Mouse (Mus musculus) CH12.LX (cell line): ENCODE measurements around the gene Galnt9.

Source experiments
- BHLHE40 ChIP-seq: IDR thresholded peaks from 2 replicates; pipeline ENCODE4 v1.6.1; 2011; ENCODE audit warnings: mild to moderate bottlenecking, low read depth, low read length, improper control_type of control experiment
- CTCF ChIP-seq, 2 experiments: IDR thresholded peaks in 1 of 2; conservative IDR thresholded peaks in 1 of 2; 2 replicates each; pipeline ENCODE4 v1.5.1; 2011 to 2012; ENCODE audit warnings: low read depth in 2 of 2, low read length in 2 of 2, improper control_type of control experiment in 1 of 2, inconsistent platforms in 1 of 2, mild to moderate bottlenecking in 1 of 2, moderate library complexity in 1 of 2
- EP300 ChIP-seq: IDR thresholded peaks from 2 replicates; pipeline ENCODE4 v1.6.1; 2011; ENCODE audit warnings: low read length, improper control_type of control experiment
- ETS1 ChIP-seq: conservative IDR thresholded peaks from 2 replicates; pipeline ENCODE4 v1.6.1; 2012; ENCODE audit warnings: low read depth, mild to moderate bottlenecking, inconsistent platforms, low read length, improper control_type of control experiment, moderate library complexity
- GABPA ChIP-seq: IDR thresholded peaks from 2 replicates; pipeline ENCODE4 v1.6.1; 2012; ENCODE audit warnings: low read depth, low read length, improper control_type of control experiment, inconsistent platforms; ENCODE audit not compliant: insufficient replicate concordance
- IRF4 ChIP-seq: IDR thresholded peaks from 2 replicates; pipeline ENCODE4 v1.6.1; 2014; ENCODE audit warnings: low read depth, mild to moderate bottlenecking, inconsistent platforms, low read length, improper control_type of control experiment
- KAT2A ChIP-seq: IDR thresholded peaks from 2 replicates; pipeline ENCODE4 v1.6.1; 2012; ENCODE audit warnings: low read length, improper control_type of control experiment, inconsistent platforms; ENCODE audit not compliant: insufficient replicate concordance
- POLR2A ChIP-seq: IDR thresholded peaks from 2 replicates; pipeline ENCODE4 v1.6.1; 2011; ENCODE audit warnings: low read depth, mild to moderate bottlenecking, improper control_type of control experiment, low read length
- POLR2AphosphoS2 ChIP-seq: IDR thresholded peaks from 2 replicates; pipeline ENCODE4 v1.6.1; 2011; ENCODE audit warnings: low read depth, low read length, improper control_type of control experiment
- SIN3A ChIP-seq: IDR thresholded peaks from 2 replicates; pipeline ENCODE4 v1.6.1; 2012; ENCODE audit warnings: low read length, improper control_type of control experiment, inconsistent platforms
- SMC3 ChIP-seq: IDR thresholded peaks from 2 replicates; pipeline ENCODE4 v1.6.1; 2011; ENCODE audit warnings: low read depth, low read length, improper control_type of control experiment
- ZC3H11A ChIP-seq: IDR thresholded peaks from 2 replicates; pipeline ENCODE4 v1.6.1; 2012; ENCODE audit warnings: low read depth, mild to moderate bottlenecking, inconsistent platforms, low read length, improper control_type of control experiment

GRCm38 (mm10) chr5:110494396-110494795, 49.8 kb upstream of the Galnt9 start:
- TF ChIP-seq EP300 (no peak), SMC3 (no peak), KAT2A (no peak), POLR2AphosphoS2 (no peak), BHLHE40 (no peak), ETS1 (no peak), CTCF (conservative IDR thresholded peaks at IDR 0.05 in 1 of 2, IDR thresholded peaks at IDR 0.05 in 1 of 2; ENCODE audit: low read depth in 2 of 2, low read length in 2 of 2) (no peak), ZC3H11A (no peak), POLR2A (no peak), SIN3A (no peak), GABPA (no peak), IRF4 (no peak)
